Mouse (Mus musculus): ENCODE data around the gene Ksr1.

GRCm38 (mm10) chr11:79014602-79015325 lies 131.4 kb downstream of the Ksr1 start:
- no peak for TF ChIP-seq CTCF (IDR thresholded peaks at IDR 0.05; ENCODE audit: extremely low read depth, insufficient read depth, insufficient read length, insufficient replicate concordance)
- TF ChIP-seq POLR2A (IDR thresholded peaks at IDR 0.05; ENCODE audit: low read depth, low read length): no peak
